Mouse (Mus musculus) CD4-positive, CD25-positive, alpha-beta regulatory T cell, adult 2 months (primary cell): ENCODE measurements around the gene Ppp1r12a.

Source experiments
- DNase-seq: peaks from one replicate; pipeline ENCODE4 v3.0.0-alpha.2; 2012; ENCODE audit warnings: low read depth, low spot score

The Ppp1r12a gene

DNA sequence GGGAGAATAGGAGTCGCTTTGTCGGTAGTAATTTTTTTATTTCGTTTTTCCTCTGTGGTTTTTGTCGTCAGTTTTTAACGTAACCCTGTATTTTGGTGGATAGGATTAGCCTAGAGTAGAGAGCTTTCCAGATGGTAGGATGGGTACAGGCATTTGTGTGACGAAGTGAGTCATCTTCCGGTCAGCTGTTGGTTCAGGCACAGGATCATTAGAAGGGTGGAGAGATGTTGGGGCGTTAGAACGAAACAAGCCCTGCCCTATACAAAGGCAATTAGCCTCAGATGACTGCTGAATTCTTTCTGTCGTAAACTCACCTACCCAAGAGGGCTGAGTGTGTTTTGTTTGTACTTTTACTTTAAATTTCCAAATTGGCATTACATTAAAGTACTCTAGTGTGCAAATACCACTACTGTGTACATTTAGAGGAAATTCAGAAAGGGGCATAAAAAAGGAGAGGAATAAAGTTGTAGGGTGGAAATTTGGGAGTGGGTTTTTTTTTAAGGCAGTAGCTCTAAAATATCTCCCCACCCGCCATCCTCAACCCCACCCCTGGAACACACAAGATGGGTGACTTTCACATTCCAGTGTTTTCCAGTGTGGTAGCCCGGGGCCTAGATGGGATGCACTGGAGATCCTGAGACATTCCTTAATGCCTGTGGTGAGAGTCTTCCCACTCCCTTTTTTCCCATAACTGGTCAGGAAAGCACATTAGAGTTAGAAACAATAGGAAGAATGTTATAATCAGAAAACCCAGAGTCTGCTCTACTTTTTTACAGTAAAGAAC, 129.9 kb downstream of the Ppp1r12a start:
- DNase-seq: no peak

DNA sequence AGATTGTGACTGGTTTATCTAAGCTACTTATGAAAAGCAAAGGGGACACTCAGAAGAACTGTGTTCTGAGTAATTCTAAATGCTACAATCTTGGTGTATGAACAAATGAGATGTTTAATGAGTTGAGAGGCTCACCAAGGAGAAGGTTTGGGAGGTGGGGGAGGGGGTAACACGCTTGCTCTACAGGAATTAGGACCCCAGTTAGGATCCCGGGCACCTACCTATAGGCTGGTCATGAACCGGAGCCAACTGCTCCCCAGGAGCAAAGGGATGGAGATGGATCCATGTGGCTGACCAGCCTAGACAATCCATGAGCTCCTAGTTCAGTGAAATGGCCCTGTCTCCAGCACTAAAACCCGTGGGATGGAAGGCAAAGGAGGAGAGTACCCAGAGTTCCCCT, 130.7 kb downstream of the Ppp1r12a start:
- DNase-seq: no peak

DNA sequence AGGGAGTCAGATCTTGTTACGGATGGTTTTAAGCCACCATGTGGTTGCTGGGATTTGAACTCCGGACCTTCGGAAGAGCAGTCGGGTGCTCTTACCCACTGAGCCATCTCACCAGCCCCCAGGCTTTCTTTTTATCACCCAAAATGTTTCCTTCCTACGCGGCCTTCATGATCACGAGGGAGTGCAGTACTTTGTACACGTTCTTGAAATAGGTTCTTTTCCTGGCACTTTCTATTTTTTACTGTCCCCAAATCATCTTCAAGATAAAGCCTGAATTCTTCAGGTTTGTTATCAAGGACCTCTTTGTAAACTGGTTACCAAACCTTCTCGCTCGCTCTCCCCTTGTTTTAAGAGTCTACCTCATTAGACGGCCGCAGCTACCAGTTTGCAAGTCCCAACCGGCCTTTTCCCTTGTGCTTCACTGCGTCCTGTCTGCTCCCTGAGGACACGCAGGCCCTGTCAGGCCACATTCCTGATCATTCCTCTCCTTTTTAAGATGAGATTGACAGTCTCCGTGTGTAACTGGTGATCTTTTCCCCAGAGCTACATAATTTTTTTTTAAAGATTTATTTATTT, 131.7 kb downstream of the Ppp1r12a start:
- no peak for DNase-seq

DNA sequence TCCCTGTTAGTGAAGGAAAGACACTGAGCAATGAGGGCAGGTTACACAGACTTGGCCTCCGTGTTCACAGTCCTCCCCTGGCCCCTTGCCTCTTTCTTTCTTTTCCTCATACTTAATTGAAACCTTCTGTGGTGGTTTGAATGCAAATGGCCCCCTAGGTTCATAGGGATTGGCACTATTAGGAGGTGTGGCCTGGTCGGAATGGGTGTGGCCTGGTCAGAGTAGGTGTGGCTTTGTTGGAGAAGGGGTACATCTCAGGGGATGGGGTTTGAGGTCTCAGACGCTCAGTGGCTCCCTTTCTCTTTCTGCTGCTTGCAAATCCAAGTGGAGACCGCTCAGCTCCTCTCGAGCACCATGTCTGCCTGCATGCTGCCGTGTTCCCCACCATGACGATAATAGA, 132.8 kb downstream of the Ppp1r12a start:
- DNase-seq: no peak

DNA sequence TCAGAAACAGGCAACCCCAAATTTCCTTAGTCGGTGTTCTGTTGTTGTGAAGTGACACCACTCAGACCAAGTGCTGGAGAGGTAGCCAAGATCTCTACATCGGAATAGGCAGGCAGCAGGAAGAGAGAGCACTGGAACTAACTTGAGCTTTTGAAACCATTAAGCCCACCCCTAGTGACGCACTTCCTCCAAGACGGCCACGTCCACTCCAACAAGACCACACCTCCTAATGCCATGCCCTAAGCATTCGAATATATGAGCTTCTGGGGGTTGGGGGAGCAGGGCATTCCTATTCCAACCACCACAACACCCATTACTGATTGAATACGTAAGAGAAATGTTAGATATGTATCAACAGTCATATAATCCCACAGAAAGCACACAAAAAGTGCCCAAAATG, 134.5 kb downstream of the Ppp1r12a start:
- no peak for DNase-seq

DNA sequence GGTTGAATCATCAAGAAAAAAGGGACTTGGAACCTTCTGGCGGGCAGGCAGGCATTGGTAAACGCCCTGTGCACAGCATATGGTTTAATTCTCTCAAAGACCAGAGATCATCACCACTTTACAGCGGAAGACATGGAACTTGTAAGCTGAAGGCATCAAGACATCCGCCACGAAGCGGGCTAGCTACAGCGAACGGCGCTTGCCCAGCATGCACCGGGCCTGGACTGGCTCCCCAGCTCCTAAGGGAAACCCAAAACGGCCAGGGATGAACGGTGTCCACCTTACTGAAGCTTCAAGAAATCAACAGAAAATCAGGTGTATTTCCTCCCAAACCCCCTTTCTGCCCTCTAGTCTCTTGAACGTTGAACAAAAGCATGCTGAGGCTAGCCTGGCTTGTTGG, 136.3 kb downstream of the Ppp1r12a start:
- DNase-seq: no peak

DNA sequence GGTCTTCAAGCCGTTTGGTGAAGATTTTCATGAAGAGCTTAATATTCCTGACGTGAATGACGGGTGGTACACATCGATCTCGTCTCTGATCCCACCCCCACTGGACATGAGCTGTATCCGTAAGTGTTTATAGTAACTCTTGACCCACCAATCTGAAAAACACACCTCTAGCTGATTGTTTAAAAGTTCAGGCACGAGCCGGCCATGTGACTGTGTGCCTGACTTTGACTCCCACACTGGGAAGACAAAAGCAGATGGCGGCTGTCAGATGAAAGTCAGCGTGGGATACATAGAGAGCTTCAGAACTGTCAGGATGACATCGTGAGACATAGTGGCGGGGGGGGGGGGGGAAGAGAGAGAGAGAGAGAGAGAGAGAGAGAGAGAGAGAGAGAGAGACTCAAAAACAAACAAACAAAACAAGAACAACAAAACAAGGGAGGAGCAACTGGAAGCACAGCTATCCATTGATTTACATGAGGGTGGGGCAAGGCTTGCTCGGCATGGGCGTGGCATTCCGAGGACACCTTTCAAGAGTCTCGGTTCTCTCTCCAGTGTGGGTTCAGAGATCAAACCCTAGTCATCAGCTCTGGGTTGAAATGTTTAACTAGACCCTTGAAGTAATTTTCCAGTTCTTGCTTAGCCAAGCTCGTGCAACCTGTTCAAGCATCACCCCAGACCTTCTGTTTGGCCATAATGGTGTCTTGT, 137.0 kb downstream of the Ppp1r12a start:
- DNase-seq: no peak

DNA sequence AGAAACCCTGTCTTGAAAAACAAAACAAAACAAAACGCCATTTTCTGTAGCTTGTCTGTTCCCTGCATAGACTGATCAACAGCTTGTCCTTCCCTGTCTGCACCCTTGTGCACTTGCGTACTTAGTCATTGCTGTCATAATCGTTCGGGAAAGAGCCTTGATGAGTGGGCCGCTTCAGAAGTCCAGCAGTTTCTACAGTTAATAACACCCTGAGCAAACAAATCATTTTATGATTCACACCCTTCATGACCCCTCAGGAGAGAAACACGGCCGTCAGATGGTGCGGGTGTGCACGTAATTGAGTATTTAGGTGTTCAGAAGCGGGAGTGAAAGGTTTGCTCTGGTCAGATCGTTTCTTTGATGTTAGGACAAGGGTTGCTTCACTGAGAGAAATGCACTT, 137.8 kb downstream of the Ppp1r12a start:
- DNase-seq: no peak

DNA sequence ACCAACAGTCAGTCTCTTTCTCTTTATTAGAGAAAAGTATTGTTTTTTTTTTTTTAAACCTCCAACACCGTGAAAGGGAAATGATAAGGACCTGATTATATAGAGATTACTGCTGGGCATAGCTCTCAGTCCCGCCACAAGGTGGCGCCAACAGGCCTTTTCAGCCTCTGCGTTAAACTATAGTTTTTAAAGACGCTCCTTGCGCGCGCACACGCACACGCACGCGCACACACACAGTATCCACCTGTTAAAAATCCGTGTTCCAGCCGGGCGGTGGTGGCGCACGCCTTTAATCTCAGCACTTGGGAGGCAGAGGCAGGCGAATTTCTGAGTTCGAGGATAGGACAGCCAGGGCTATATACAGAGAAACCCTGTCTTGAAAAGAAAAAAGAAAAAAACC, 138.8 kb downstream of the Ppp1r12a start:
- DNase-seq: peak; percentile 81

DNA sequence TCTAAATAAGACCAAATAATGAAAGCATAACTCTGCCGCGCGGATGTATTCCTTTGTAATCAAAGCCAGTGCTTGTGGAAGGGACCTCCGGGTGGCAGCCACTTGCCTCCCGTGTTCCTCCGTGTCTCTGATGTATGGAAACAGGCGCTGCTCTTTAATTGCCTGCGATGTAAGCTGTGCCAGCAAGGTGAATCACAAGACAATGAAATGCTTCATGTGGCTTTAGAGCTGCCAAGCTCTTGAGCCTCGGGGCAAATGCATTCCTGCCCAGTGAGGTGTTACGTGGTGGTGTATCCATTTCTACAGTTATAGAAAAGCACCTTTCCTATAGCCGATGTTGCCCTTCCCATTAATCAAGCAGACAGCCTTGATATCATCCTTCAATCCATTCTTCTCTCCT, 145.8 kb downstream of the Ppp1r12a start:
- no peak for DNase-seq

DNA sequence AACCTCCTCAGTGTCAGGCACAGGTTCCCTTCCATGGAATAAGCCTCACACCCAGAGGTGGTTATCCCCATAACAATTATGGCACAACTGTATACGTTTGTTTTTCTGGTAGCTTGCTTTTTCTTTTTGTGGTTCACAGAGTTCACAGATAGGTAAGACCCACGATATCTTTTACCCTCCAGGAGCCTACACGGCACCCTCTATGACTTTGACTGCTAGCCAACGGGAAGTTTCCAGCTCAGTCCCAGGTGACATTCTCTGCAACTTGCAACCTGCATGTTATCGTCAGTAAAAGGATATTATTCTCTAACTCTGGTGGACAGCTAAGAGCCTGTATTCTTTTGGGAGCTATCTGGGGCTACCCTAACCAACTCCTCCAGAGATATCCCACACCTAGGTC, 148.2 kb downstream of the Ppp1r12a start:
- DNase-seq: no peak

DNA sequence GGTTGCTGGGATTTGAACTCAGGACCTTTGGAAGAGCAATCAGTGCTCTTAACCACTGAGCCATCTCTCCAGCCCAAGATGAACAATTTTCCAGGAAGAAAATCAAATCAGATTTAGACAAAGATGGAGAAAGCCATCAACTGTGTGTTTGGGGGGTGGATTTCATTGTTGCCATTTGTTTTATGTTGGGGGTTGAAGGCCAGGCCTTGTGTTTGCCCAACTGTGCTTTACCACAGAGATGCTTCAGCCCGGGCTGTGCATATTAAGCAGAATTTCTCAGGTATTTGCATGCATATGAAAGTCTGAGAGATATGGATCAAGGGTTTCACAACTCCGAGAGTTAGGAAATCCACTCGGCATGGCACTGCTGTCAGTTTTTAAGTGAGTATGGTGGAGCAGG, 149.4 kb downstream of the Ppp1r12a start:
- no peak for DNase-seq

DNA sequence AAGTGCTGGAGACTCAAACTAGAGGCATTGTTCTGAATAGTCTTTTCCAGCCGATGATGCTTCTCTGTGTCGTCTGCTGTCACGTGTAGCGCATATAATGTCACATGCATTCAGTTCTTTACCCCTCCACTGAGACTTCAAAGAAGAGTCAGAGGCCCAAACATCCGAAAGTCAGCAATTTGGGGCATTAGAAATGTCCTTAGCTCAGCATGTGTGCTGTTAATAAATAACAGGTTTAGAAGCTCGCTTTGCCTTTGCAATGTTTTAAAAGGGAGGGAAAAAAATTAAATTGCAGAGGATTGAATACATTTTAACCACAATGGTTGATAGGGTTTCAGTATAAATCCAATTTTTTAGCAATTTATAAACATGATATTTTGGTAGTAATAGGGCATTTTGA, 151.9 kb downstream of the Ppp1r12a start:
- no peak for DNase-seq

DNA sequence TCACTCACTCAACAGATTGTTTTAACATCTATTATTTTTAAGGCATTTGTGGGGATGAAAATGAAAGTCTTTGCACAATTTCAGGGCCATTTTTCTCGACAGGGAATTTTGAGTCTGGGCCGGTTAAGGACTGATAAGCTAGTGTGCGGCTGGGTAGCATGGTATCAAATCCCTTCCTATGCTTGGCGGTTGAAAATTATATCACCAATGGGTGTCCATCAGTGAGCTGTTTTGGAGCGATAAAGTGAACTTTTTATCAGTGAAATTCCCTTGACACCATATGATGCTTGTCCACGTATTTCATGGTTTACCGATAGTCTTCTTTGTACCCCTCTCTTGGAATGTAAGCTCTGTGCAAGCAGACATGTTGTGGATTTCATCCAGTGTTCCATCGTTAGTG, 152.4 kb downstream of the Ppp1r12a start:
- no peak for DNase-seq

DNA sequence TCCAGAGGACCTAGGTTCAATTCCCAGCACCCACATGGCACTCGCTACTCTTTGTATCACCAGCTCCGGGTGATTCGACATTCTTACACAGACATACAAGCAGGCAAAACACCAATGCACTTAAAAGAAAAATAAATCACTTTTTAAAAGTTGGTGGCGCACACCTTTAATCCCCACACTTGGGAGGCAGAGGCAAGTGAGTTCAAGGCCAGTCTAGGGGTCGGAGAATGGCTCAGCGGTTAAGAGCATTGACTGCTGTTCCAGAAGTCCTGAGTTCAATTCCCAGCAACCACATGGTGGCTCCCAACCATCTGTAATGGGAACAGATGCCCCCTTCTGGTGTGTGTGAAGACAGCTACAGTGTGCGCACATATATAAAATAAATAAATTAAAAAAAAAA, 153.2 kb downstream of the Ppp1r12a start:
- no peak for DNase-seq

DNA sequence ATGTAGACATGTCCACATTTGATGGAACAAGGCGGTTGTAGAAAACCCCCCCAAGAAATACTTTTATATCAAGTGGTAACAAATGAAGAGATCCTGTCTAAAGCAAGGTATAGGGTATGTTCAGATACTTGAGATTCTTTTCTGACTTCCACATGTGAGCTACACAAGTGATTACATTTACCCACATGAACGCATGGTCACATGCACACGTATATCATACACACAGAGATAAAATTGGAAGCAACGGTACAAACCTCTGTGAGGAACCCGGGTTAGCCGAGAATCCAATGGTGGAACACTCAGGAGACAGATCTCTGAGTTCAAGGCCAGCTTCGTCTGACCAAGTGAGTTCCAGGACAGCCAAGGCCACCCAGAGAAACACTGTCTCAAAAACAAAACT, 166.4 kb downstream of the Ppp1r12a start:
- DNase-seq: no peak

DNA sequence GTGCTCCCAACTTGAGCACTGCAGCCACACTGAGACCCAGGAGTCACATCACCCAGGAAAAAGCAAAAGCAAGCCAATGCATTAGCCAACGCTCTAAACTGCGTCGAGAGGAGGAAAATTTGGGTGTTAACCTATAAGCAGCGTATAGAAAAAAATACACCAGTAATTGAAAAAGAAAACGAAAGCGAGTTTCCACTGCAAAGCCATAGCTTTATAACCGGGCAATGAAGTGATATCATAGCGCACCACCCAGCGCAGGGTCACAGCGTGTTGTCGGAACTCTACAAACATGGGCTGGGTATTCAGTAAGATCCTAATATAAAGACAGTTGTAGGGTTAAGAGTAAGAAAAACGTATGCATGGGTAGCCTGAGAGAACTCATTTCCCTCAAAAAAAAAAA, 167.0 kb downstream of the Ppp1r12a start:
- no peak for DNase-seq

DNA sequence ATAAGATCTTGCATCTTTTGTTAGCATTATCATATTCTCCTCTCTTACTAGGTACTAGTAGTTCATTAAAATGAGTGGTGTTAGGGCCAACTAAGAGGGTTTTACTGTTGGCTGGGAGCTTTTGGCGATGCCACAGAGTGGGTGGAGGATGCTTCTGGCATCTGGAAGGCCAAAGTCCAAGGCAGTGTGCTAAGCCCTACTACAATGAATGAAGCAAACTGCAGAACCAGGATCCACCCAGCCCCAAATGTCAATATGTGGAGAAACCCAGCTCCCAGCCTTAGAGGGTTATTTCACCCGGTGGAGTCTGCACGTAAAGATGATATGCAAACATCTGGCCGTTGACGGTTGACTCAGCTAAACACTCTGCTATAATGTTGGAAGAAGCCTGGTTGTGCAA, 167.8 kb downstream of the Ppp1r12a start:
- no peak for DNase-seq

DNA sequence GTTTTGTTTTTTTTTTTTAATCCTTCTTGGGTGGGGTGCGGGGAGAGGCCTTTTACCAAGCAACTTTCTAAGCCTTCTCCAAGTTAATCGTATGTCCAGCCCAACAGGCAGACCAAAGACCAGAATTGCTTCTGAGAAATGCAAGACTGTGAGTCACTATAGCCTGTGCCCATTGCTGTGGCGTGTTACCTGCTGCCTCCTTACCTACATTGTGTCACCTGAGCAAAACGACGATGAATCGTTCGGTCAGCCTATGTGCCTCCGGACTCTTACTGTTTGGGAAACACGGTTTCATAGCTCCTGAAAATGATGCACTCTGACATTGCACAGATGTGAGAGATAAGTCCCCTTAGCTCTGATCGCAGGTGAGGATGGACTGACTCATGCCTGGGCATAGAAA, 169.0 kb downstream of the Ppp1r12a start:
- DNase-seq: peak; percentile 1

DNA sequence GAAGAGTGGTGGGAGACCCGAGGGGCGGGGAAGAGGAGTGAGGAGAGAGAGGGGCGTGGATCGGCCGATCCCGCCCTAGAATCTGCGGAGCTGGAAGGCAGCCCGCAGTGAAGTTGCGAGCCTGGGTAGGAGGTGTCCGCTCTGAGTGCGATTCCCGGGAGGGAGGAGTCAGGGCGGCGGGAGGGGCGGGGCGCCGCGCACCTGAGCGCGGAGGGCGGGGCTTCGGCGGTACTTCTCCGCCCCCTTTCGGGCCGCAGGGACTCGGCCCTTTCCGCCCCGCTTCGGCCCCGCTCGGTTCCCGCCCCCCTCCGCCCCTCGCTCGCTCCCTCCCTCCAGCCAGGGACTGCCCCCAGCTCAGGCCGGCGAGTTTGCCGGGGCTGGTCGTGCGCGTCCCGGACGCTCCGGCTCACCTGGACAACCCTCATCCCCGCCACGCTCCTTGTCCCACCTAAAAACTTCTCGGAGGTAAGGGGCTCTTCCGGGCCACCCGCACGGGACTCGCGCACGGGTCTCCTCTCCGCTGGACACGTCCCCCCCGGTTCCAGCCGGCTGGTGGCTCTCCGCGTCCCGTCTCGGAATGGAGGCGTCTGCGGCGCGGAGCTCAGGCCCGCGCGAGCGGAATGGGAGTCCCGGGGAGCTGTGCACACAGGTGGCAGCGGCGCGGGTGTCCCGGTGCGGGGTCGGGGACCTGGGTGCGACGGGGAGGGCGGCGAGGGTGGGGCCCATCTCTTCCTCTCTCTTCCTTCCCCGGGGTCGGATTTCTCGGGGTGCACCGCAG, 170.0 kb downstream of the Ppp1r12a start, which contains the start of gene Pawr:
TSS of gene Pawr (plus strand) at position 338 of the 778 bp plus-strand sequence.
- DNase-seq: peak; percentile 64

DNA sequence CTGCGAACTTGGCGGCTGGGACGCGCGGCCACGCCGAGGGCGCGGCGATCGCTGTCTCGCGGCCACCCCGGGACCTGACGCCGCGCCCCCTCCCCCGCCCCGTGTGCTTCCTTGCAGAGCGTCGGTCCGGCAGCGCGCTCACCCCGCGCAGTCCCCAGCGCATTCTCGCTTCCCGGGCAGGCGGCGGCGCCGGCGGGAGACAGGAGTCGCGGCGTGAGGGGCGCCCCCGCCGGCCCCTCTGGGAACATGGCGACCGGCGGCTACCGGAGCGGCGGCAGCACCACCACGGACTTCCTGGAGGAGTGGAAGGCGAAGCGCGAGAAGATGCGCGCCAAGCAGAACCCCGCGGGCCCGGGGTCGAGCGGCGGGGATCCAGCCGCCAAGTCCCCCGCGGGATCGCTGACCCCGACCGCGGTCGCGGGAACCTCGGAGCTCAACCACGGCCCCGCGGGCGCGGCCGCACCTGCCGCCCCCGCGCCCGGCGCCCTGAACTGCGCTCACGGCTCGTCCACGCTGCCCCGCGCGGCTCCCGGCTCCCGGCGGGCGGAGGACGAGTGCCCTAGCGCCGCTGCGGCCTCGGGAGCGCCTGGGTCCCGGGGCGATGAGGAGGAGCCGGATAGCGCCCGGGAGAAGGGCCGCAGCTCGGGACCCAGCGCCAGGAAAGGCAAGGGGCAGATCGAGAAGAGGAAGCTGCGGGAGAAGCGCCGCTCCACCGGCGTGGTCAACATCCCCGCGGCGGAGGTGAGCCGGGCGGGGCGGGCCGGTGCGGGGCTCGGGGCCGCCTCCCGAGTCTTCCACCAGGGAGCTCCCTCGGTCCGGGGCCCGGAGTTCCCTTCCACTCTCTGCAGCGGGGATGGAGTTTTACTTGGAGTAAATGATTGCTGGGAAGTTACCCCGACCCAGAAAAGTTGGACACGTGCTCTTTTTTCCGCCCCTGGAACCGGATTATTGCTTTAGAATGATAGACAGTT, 170.9 kb downstream of the Ppp1r12a start:
- peak; percentile 24 for DNase-seq
